Mouse (Mus musculus) c-Kit-negative CD71-positive TER-119-positive erythroid progenitor cells, embryonic 14.5 days (primary cell): Measurements from ENCODE around the gene BC053393.
"Not testable (repeated sequence)": the region's sequence is repeated elsewhere in the genome, so short reads cannot be mapped to it uniquely, and the experiment has no call there.

Source experiments
- DNase-seq: peaks from one replicate; pipeline ENCODE4 v3.0.0-alpha.2; 2013; ENCODE audit warnings: low read depth, low spot score

Gene BC053393

DNA sequence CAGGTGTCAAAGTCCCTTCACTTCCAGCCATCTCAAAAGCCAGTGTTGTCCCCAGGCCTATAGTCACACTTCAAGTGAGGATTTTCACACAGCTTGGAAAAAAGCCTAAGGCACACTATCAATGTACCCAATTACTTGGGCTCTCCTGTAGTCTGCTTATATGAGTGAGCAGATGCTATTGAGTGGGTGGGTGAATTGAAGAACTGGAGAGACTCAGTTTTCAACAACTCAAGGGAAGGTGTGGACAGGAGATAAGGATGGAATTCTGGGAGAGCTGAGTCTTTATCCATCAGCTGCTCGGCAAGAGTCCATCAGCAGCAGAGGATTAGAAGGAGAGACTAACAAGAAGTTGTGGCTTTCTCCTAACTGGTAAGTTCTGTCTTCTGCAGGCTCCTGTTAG, at the start of gene BC053393:
Gene BC053393, plus strand, starts transcription at position 210 of the 400 bp plus-strand sequence.
- DNase-seq, result no peak

DNA sequence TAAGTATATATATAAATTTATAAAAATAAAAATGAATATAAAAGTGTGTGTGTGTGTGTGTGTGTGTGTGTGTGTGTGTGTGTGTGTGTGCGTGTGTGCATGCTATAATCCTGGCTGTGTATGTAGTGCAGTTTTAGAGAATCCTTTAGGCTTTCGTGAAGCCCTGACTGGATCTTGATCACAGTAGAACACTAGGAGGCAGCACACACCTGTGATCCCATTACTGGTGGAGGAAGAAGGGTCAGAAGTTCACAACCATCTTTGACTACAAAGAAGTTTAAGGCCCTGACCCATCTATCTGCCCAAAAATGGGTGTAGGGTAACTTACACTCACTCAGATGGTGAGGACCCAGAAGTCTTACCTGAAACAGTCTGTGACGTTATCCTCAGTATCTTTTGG, 48.6 kb upstream of the BC053393 start:
- no peak for DNase-seq

DNA sequence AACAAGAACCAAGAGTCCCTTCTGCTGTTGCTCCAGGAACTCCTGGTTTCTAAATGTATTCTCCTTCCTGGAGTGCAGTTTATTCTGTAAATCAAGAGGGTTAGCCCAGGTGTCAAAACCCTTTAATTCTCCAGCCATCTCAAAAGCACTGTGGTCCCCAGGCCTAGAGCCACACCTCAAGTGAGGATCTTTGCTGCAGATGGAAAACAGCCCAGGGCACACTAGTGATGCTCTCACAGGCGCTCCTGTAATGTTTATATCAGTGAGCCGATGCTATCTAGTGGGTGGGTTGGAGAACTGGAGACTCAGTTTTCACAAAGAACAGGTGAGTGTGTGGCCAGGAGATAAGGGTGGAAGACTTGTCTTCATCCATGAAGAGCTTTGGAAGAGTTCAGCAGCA, 47.4 kb upstream of the BC053393 start, which contains the start of gene Gm12169:
Gene Gm12169, plus strand, starts transcription at position 301 of the 400 bp plus-strand sequence.
- DNase-seq, result no peak

DNA sequence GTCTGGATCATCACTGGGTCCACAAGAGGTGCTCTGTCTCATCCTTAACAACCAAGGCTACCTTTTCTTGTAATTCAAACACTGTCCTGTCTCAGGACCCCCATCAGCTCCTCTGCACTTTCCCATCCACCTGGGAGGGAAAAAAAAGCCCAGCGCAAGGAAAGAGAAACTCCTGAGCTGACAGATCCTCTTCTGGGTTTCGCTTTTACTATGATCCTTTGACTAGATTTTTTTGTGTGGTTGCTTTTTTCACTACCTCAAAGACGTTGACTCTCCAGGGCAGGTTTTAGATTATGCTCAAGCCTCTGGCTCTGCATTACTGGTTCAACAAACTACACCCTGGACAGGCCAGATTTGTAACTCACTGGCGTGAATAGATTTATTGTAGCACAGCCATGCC, 41.2 kb upstream of the BC053393 start:
- DNase-seq, result no peak

DNA sequence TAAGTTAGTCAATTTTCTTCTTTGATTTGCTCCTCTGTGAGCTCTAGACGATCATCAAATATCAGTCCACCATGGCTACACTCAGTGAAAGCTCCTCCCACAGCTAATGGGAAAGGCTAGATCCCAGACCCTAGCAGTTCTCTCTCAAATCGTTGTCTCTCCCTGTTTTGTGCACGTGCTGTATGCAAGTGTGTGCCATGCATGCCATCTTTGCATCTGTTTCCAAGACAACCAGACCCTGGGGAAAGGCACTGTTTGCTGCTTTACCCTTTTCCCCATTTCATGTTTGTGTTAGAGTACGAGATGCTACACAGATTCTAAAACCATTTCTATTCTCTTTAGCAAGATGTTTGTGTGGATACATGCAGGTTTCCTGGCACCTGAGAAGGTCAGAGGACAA, 34.4 kb upstream of the BC053393 start:
- DNase-seq, result no peak

DNA sequence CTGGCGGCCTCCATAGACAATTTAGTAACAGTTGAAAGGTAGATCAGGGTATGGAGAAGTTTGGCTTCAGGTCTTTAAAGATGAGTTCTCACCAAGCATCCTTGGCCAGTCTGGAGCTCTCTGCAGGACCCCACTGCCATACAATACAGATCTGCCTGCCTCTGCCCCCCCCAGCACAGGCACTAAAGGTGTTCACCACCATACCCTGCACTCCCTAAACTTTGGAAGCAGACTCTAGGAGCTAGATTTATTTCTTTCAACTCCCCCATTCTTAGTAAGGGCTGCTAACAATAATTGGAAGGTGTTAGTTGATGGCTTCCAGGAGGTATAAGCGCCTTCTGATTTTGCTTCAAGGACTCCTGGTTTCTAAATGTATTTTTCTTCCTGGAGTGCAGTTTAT, 27.8 kb upstream of the BC053393 start:
- DNase-seq, result no peak

DNA sequence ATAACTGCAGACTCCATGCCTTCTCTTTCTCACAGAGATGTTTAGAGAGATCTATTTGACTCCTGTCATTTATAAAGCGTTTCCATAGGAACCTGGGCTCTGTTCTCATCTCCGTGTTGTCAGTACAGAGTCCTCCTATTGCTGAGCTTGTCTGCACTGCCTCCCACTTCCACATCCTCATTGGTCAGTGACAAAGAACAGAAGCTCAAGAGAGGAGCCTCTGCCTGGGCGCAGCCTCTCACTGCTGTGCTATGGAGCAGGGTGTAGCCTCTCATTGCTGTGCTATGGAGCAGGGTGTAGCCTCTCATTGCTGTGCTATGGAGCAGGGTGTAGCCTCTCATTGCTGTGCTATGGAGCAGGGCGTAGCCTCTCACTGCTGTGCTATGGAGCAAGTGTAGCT, 21.6 kb upstream of the BC053393 start:
- DNase-seq, result no peak

DNA sequence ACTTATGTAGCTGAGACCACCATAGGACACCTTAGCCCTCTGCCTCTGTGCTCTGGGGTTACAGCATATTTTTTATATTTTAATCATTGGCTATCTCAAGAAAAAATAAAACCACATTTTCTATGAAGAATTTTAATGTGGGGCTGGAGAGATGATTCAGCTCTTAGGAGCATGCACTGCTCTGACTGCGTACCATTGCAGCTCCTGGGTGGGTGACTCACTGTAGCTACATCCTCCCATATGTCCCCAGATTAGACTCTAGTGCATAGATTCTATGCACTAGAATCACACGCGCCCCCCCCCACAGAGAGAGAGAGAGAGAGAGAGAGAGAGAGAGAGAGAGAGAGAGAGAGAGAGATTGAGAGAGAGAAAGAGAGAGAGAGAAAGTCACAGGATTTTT, 18.6 kb upstream of the BC053393 start:
- DNase-seq, result no peak

DNA sequence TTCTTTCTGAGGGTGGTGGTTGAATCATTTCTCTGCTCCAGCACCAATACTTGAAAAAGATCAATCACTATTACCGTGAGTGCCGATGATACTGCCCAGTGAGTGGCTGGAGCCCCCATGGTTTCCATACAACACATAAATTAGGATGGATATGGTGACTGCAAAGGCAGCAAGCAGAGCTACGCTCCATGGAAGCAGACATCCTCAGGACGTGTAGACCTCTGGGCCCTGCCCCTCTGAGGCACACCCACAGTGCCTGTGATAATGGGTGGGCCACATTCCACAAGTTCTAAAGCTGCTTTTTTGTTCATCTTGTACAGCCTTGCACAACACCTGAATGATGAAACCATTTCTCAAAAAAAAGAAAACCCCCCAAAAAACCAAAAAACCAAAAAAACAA, 10.2 kb upstream of the BC053393 start:
- DNase-seq, result no peak

DNA sequence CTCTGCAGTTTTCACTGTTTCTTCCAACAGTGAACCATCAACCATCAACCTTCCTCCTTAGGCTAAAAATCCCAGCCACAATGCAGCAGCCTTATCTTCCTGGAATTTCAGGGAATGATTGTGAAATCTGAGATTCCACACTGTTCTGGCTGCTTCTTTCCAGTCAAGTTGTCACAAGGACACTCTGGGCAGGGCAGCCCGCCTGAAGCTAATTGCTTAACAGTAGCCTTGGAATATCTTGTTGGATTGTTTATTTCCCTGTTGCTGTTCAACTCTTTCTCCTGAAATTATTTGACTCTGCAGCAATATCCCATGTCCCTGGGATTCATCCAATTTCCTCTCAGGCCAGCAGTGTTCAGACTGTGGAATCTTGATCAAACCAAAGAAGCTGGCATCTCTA, 6.7 kb upstream of the BC053393 start:
- no peak for DNase-seq

DNA sequence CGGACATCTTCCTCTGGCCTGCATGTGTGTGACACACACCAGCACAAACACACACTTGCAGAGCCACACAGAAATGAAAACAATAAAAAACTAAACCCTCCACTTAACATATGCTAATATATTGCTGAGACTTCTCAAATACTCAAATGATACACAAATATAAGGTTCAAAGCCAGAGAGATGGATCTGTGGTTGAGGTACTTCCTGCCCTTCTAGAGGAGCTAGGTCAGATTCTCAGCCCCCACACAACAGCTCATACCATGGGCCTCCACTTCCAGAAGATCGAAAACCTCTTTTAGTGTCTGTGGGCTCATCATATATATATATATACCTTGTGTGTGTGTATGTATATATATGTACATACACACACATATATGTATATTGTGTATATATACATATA, 5.4 kb upstream of the BC053393 start:
- no peak for DNase-seq

DNA sequence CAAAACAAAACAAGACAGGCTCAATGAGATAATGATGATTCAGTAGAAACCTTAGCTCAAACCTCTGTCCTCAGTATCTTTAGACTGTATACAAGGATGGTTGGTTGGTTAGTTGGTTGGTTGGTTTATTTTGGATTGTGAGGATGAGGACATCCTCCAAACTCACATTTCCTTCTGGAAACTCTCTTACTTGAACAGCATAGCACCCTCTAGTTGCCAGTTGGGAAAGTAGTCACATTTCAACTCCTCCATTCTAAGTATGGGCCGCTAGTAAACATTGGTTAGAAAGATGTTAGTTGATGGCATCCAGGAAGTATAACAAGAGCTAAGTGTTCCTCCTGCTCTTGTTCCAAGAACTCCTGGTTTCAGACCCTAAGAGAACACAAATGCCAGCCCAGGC, 2.2 kb upstream of the BC053393 start:
- DNase-seq, result no peak

DNA sequence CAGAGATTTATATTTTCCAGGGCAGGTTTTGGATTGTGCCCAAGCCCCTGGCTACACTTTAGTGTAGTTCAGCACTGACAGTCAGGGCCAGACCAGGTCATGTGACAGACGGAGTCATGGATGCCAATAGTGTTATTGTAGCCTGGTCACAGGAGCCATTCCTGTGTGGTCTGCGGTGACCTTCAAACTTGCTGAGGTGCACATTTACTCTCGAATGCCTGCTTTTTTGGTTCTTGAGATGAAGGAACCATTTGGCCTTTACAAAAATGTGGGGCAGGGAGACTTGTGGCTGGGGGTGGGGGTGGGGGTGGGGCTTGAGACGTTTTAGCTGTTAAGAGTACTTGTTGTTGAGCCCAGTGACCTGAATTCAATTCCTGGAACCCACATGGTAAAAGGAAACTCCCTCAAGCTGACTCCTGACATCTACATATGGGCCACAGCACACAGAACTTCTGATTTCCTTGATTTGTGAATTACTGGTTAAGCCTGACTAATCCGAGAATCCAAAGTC, 7.5 kb downstream of the BC053393 start:
- no peak for DNase-seq

DNA sequence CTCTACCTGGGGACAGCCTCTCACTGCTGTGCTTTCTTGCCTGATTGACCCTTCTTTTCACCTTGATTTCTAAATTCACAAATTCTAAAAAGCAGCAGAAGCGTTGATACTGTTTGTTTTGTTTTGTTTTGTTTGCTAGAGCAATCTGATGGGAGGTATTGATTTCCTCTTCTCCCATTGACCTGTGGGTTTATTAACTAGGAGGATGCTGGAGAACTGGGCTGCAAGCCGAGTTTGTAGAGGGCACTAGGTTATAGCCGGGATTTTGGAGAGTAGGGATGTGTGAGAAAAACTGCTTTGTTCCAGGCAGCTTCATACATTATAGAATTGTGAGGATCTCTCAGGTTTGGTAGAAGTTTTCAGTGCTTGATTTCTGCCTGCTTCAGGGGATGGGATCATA, 9.1 kb downstream of the BC053393 start:
- no peak for DNase-seq

DNA sequence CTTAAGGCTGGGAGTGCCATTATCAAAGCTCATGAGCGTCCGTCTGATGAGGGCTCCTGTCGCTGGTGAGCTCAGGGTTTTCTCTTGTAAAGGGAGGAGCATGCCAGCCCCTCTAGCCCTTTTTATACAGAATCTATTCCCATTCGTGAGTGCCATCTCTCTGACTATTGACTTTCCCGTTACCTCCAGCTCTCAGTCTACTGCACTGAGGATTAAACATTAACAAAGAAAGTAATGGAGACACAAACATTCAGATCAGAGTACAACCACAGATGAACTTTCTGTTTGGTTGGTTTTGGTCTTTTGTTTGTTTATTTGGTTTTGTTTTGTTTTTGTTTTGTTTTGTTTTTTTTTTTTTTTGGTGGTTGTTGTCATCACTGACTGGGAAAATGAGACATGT, 11.4 kb downstream of the BC053393 start:
- DNase-seq, result no peak

DNA sequence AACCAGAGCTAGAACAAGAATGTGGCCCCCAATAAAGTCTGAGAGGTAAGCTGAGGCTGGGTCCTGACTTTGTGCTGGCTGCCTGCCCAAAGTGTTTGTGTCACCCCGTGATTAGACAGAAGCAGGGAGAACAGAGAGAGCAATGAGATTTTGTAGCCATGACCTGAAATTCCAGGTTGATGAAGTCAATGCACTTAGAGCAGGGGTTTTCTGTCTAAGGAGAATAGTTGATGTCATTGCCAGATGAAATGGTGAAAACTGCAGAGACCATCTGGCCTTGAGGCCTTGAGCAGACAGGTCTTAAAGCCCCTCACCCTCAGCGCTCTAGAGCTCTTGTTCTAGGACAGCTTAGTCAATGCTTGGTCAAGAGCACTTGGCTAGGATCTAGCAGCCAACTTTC, 21.1 kb downstream of the BC053393 start:
- DNase-seq, result no peak

DNA sequence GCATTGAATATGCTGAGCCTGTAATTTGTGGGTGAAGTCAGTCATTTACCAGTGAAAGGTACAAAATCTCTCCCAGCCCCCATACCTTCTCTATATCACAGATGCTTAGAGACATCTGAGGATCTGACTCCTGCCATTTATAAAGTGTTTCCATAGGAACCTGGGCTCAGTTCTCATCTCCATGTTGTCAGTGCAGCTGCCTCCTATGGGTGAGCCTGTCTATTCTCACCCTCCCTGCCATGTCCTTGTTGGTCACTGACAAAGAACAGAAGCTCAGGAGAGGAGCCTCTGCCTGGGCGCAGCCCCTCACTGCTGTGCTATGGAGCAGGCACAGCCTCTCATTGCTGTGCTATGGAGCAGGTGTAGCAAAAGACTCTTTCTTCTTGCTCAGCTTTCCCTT, 48.6 kb downstream of the BC053393 start:
- no peak for DNase-seq

DNA sequence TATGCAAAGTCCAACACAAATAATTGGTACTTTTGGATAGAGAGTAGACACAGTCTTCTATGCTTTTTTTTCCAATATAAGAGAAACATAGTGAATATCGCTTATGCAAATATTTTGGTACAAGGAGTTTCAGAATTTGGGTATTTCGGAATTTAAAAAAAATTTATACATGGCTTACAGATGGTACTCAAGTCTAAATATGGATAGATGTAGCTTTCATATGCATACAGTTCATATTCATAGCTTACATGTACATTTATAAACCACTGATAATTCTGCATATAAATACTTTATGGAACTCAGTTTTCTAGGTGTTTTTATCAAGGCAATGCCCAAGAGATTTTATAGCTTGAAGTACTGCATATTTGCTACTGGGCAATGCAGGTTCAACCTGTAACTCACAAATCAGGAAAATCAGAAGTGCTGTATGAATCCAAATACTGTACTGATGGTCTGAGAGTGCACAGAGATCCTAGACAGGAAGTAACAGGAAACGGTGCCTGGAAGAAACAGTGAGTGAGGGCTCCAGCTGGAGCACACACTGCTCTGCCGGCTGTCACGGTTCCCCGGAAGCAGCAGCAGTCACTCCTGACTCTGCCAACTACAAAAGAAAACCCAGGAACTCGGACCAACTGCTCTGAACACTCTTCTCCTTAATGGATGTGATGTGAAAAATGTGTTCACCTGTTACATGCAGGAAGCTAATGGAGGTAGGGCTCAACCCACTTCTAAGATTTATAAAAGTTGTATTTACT, 49.3 kb downstream of the BC053393 start:
- no peak for DNase-seq

DNA sequence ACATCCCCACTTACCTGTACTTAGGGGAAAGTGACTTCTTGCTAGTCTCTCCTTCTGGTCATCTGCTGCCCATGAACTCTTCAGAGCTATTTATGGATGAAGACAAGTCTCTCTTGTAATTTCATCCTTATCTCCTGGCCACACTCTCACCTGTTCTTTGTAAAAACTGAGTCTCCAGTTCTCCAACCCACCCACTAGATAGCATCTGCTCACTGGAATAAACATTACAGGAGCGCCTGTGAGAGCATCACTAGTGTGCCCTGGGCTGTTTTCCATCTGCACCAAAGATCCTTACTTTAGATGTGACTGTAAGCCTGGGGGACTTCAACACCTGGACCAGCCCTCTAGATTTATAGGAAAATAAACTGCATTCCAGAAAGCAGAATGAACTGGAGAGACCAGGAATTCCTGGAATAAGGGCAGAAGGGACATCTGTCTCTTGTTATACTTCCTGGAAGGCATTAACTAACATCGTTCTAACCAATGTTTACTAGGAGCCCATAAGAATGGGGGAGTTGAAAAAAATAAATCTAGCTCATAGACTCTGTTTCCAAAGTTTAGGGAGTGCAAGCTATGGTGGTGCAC, 58.0 kb downstream of the BC053393 start, which contains the start of gene Dppa1:
Gene Dppa1, minus strand, starts transcription at position 51 of the 585 bp plus-strand sequence.
- no peak for DNase-seq

DNA sequence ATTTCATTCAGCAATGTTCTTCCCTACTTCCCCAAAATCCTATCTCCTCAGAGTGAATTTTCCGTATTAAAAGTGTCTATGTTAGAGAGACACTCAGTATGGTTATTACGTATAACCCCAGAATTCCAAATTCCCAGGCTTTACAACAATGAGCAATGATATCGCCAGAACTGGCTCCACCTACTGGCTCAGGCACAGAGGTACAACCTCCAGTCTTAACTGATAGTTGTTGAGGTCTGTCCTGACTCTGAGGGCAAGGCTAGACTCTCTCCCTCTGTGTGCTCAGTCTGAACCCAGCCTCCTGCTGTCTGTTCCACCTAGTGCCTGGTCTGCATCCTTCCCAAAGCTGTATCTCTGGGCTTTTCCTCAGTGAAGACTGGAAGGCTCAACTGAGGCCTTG, 60.3 kb downstream of the BC053393 start:
- DNase-seq, result no peak

DNA sequence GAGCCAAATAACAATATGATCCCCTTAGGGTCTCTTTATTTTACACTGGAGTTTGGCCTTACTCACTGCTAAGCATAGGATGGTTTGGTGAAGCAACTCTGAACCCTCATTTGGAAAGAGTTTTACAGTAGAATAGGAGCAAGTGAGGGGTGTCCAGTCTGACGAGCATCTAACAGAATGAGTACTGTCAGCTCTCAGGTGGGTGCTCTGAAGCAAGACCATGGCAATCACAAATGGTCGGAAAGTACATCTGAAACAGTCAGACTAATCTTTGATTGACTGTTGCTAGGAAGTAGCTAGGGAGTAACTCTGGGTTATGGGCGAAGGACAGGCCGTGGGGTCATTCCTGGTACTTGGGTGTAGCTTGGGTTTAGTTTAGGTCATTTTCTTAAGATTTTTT, 64.2 kb downstream of the BC053393 start:
- not testable (repeated sequence) for DNase-seq

DNA sequence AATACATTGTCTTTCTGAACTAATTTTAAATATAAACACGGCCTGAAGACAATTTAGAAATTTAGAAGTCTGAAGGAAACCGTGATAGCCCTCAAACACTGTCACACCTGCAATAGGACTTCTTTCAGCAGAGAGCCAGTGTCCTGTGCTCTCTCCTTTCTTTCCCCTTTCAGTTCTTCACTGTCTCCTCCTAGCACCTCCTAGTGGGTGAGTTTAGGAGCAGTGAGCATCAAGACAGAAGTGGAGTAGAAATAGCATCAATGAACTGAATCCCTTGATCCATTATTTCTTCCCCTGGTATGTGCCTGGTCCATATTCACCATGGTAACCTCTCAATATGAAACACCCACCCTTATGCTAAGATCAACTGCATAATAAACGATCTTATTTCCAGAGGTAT, 65.2 kb downstream of the BC053393 start:
- DNase-seq, result no peak
